ENCODE assay signal across 8 mouse cellular contexts in the genomic region with DNA sequence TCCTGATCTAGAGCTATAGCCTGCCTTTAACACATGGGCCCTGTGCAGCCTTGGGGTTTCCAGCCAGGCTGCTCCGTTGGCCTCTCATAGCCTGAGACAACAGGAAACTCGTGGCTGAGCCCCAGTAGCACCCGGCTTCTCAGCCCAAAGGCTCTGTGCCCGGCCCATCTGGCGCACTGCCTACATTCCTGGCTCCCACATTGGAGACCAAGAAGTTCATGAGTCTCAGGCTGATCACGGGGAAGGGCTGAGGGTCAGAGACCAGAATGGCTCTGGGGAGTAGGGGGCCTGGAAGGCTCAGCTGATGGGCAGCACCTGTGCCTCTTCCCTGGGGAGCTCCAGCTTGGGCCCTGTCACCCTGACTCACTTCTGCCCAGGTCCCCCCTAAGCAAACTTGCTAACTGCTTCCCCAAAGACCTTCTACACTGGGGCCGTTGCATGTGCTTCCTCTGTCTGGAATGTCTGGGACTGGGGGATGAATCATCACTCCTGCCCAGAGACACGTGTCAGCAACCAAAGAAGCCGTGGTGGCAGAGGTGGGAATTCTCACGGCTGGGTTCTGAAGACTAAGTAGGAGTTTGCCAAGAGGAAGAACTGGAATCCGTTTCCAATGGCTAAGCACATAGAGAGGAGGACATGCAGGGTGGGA. TPM values are rescaled to one million over a fixed set of nuclear protein-coding genes. Genes with fewer than 3 reads are reported as not detected.
DNase-seq lines count a peak whose midpoint lies in the region; TF ChIP-seq lines count a peak whose summit lies in the region.

No protein-coding gene starts in this region.

- no peak overlapping the region for H3K27ac ChIP-seq in layer of hippocampus, adult 2 months

- peak; percentile 57 for DNase-seq in left cerebral cortex, postnatal 4 days
- DNase-seq in left cerebral cortex, adult 9 months (ENCODE audit: low spot score in 2 of 2): no peak
- DNase-seq in adrenal gland, postnatal 25 days: peak; percentile 86
- peak; percentile 73 to 82 for DNase-seq in heart, adult 9 months (ENCODE audit: low spot score in 2 of 2)
- DNase-seq in lung, adult 18-20 months: peak; percentile 76 to 77
- no peak for DNase-seq in embryo, embryonic 9.5 days (ENCODE audit: extremely low spot score)
- no peak for DNase-seq in thymus, postnatal 14 days
- DNase-seq in layer of hippocampus, adult 2 months (ENCODE audit: low spot score in 2 of 2): no peak

- intact Hi-C loops in left cerebral cortex, postnatal 4 days (cut with DNase I): no loop called here

- no peak for TF ChIP-seq CTCF in layer of hippocampus, adult 2 months (conservative IDR thresholded peaks at IDR 0.05)

- no peak overlapping the region for H3K4me3 ChIP-seq in layer of hippocampus, adult 2 months

RNA-seq across cellular contexts. Expression of a gene that starts 2.2 kb away (rescaled TPM):
- total RNA-seq in left cerebral cortex, postnatal 4 days (2021): 10 to 100 TPM; 17.8 to 18.7 TPM
- 91.2 and 206 TPM in 2 replicates for total RNA-seq in adrenal gland, postnatal 25 days (2021)
- 10 to 100 TPM; 10.5 to 10.8 TPM for total RNA-seq in layer of hippocampus, adult 2 months (2021)

RNA-seq across cellular contexts. Expression of a gene that starts 28.2 kb away (rescaled TPM):
- 1 to 10 TPM; 1.4 to 2.1 TPM for total RNA-seq in left cerebral cortex, postnatal 4 days (2021)
- 5.2 and 5.4 TPM in 2 replicates for total RNA-seq in adrenal gland, postnatal 25 days (2021)
- 1 to 10 TPM in 1 of 2 experiments, under 1 TPM in 1; 0.96 to 1.3 TPM for total RNA-seq in layer of hippocampus, adult 2 months (2021)

Comparison
In these comparisons a context has a peak if more than half of its experiments do, and no peak if none do; other contexts are left out.
1. DNase-seq: peak in left cerebral cortex, postnatal 4 days (single experiment), adrenal gland, postnatal 25 days (single experiment), heart, adult 9 months (2 of 2) and lung, adult 18-20 months (2 of 2); none in left cerebral cortex, adult 9 months (0 of 2), embryo, embryonic 9.5 days (single experiment), thymus, postnatal 14 days (single experiment) and layer of hippocampus, adult 2 months (0 of 2).